Mouse (Mus musculus) T-helper 1 cell (primary cell): ENCODE results near the gene Dram1.

Experiments
- in situ Hi-C: fragments of 300-600 bp; cut with MboI, MseI; formaldehyde crosslinking; loops from one replicate; pipeline ENCODE4 v1.15.1; 2025; ENCODE audit warnings: high pct_unique_total_duplicates

Dram1 gene

DNA sequence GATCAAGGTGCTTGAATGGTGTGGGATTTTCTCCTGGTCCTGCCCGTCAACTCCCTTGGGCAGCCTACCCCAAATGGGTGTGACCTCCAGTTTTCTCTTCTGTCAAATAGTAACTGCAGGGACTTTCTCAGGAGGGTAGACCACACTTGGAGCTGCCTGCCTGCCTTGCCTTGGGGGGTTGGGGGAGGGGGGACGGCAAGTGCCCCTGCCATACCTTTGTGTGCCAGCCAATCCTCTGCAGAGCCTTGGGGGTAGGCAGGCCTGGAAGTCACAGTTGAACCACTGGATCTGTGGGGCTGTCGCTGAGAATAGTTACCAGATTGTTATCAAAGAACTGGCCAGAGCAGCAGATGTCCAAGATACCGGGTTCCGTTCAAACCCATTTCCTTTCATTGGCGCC is 7.4 kb upstream of the Dram1 start:
- in situ Hi-C loops, result no loop called here

DNA sequence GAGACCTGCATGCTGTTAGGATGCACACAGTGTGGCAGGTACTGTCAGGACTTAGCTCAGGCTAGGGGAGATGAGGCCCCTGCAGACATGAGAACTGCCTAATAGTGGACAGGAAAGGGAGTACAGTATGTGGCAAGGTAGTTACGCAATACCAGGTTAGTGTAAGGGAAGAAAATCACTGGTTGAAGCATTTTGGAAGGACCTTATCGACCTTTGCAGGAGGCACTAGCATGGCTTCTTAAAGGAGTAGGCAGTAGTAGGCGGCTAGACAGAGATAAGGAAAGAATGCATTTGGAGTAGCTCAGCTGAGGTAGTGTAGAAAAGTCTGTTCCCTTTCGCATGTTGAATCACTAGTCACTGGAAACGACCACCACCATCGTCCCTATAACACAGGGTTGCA is 6.9 kb upstream of the Dram1 start:
- in situ Hi-C loops, result no loop called here

DNA sequence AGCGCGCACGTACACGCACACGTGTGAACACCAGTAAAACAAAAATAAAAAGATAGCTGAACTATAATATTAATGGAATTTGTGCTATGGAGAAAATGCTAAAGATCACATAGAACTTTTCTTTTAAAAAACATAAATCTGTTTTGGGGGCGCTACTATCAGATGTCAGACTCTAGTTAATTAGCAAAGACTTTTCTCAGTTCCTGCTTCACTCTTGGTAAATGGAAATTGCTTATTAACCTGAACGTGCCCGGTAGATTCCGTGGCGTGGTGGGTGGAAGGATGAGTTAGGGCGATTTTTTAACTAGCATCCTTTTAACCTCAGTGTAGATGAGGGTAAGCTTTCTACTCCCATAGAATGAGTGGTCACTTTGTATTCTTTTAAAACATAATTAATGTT is 6.4 kb upstream of the Dram1 start:
- in situ Hi-C loops, result no loop called here

DNA sequence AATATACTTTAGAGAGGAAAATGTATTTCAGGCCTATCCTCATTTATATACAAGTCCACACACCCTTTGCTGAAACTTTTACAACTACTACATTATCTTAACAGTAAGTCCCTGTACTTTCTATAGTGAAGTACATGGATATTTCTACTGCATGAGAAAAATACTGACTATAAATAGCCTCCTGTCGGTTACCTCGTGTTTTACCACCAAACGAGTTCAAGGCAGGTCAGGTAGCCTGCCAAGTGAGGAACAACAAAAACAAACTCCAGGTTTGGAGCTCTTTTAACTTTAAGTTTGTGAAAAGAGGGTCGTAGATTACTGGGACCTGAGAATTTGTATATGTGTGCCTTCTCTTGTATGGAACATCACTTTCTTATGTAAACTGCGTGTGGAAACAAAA is 5.2 kb upstream of the Dram1 start:
- in situ Hi-C loops, result no loop called here

DNA sequence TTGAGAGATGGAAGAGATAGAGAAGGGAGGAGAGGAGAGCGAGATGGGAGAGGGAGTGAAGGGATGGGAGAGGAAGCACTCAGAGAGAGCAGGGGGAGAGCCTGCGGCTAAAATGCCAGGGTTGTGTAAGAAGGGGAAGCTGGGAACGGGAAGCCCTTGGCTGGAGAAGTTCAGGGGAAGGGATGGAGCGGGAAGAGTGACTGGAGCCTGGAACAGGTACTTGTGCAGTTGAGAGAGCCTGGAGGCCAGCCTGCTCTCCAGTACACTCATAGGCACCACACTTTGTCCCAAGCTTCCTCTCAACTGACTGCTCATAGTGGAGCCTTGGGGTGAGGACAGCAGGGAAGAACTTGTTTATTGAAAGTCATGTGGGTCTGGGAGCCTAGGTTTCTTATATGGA is 4.6 kb upstream of the Dram1 start:
- in situ Hi-C loops, result no loop called here

DNA sequence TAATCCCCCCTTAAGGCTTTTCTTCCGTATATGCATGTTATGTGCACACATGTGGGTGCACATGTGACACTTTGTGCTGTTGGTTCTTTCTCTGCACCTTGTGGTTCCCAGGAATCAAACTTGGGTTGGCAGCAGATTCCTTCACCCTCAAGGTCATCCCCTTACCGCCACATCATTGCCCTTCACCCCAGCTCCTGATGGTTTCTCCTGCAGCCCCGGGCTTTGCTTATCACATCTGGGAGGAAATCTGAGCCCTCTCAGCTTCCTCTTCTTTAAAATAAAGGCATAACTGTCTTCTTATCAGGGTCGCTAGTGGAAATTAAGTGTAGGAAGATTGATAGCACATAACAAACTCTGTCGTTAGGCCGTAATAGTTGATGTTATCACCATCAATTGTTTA is 3.1 kb upstream of the Dram1 start:
- in situ Hi-C loops, result no loop called here

DNA sequence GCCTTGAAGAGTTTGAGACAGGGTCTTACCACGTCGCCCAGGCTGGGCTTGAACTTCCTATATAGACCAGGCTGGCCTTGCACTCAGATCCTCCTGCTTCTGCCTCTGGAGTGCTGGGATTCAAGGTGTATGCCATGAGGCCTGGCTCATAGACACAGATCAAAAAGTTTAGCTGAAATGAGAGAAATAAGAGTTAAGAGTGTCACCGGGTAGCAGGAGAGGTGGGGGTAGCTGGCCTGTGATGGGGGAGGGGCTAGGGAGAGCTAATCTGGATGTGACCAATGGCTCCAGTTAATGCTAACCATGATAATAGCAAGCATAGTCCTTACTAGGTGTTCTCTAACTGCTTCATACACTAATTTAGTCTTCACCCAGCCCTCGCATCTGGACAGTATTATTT is 2.4 kb upstream of the Dram1 start:
- in situ Hi-C loops, result no loop called here

DNA sequence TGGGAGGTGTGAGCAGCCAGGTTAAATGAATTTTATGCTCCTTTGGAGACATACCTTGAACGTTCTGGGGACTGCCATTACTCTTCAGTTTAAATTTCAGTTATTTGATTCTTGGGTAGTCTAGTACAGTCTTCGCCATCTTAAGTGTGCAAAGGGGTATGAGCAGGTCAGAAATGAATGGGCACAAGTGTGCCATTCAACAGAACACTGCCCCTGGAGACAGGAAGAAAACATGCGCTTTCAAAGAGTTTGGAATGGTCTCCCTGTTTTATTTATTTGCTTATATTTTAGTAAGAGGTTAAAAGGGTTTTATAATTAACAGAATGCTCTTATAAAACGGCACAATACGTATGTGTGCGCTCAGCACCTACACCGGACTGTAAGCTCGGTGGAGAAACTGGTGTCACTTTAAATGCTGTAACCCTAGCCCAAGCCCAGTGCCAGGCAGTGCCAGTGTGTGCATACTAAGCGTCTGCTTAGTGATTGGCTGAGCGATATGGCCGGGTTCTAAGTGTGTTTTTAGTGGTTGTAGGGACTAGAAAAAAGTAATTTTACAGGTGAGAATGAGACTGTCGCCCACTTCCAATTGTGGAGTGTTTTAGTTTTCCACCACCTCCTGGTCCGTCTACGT is 1.7 kb upstream of the Dram1 start:
- in situ Hi-C loops, result no loop called here

DNA sequence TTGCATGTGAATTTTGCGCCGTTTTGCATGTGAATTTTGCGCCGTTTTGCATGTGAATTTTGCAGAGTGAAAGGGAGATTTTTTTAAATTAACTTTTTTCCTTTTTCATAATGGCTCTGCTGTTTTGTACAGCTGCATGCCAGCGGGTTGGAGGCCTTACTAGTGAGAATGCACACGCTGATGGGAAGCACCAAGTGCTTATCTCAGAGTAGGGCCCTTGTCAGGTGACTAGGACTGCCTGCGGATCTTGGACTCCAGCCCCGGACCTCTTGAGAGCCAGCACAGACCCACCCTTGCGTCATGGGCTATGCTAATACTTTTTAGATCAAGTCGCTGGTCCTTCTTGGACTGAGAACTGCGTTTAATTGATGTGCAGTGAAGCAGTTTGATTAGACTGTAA is 1.1 kb upstream of the Dram1 start:
- in situ Hi-C loops, result no loop called here

DNA sequence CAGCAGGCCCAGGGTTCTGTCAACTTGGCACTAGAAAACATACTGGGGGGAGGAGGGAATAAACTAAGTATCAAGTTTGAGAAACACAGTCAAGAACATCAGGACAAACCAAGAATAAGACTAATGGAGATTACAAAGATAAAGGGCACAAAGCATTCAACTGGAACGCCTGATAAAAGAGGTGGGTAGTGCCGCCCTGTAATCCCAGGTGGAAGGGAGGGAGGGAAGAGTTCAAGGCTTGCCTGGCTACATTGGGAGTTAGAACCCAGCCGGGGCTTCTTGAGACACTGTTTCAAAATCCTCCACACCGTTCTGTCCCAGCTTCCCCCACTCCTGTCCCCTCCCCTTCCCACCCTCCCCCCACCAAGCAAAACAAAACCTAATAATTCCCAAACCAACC is 1.2 kb downstream of the Dram1 start:
- in situ Hi-C loops, result loop anchor here (5.0 to 10.0 kb wide), 3 partner anchors 50 to 1317 kb away; no protein-coding TSS in a partner anchor

DNA sequence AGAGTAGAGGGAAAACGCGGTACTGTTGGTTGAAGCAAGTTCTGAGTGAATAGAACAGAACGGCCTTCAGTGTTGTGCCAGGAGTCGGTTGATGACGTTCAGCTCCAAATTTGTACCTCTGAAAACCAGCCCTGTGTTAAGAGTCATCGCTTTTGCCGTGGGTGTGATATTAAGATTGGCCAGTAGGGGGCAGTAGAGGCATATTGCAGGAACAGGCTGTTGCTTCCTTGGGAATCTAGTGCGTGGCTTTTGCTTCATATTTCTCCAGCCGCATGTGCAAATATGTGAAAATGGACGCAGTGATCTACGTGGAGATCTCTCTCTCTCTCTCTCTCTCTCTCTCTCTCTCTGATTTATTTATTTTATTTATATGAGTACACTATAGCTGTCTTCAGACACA is 2.1 kb downstream of the Dram1 start:
- in situ Hi-C loops, result loop anchor here (5.0 to 10.0 kb wide), 3 partner anchors 51 to 1318 kb away; no protein-coding TSS in a partner anchor

DNA sequence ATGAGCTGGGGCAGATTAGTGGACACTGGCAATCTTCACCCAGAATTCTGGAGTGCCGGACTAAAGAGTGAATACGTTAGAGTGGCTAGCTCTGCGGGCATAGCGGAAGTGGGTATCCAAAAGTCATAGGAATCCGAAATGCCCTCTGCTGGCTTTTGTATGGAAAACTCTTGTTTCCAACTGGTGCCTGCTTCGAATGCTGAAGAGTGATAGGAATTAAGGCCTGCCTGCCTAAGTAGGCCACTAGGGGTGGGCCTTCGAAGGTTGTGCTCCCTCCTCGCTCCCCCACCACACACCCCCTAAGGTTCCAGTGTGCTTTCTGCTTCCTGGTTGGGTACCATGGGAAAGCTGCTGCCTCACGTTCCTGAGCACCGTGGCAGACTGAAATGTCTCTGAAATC is 3.9 kb downstream of the Dram1 start:
- in situ Hi-C loops, result loop anchor here (5.0 to 10.0 kb wide), 3 partner anchors 52 to 1320 kb away; no protein-coding TSS in a partner anchor

DNA sequence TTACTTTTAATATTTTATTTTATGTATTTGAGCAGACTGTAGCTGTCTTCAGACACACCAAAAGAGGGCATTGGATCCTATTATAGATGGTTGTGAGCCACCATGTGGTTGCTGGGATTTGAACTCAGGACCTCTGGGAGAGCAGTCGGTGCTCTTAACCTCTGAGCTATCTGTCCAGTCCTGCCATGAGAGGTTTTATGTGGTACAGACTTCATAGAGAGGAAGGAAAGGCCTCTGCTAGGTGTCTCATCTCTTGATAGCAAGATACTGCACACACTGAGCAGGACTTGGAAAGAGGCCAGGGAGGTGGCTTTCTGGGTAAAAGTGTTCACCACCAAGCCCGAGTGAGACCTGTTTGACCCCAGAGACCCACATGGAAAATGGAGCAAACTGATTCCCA is 5.9 kb downstream of the Dram1 start:
- in situ Hi-C loops, result loop anchor here (10.0 kb wide), 1 partner anchor 1322 kb away; no protein-coding TSS in a partner anchor

DNA sequence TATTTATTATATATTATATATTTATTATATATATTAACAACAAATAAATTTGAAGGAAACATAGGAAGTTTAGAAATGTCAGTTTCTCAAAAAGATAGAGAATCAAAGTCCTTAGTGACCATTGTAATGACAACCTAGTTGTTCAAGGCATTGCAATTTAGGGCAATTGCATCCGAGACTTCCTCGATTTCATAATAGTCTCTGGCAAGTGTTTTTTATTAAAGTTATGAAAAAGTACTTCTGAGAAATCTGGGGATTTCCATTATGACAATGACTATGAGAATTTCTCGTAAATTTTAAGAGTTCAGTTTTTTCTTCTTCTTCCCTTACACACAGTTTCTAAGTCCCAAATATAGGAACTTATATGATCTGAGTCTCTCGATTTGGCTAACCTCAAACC is 6.4 kb downstream of the Dram1 start:
- in situ Hi-C loops, result loop anchor here (10.0 kb wide), 1 partner anchor 1322 kb away; no protein-coding TSS in a partner anchor

DNA sequence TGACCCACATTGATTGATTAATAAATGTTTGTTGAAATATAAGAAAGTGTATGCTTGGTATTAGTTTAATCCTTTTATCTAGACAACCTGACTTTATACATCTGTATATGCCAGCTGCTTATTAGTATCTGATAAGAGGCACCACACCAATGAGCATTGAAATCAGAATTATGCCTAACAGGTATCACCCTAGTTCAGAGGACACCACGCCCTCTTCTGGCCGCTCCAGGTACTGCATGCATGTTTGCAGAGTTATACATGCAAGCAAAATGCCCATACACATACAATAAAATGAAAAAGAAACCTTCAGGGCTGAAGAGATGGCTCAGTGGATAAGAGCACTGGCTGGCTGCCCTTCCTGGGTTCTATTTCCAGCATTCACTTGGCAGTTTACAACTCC is 7.1 kb downstream of the Dram1 start:
- in situ Hi-C loops, result loop anchor here (10.0 kb wide), 1 partner anchor 1323 kb away; no protein-coding TSS in a partner anchor

DNA sequence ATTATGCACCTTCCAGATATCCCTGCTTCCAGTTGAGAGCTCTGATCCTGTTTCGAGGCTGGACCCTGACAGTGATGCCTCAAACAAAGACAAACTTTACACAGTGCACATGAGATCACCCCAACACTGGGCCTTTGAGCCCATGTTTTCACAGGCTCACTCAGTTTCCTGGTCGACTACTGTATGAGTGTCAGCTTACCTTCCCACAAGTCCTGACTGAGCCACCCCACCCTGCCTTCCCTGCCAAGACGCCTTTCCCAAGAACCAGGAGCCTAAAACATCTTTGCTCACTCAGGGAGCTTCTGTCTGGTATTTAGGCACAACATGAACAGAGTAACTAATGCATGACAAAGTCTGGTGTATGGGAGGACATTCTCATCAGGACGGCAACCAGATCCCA is 9.6 kb downstream of the Dram1 start:
- in situ Hi-C loops, result no loop called here

DNA sequence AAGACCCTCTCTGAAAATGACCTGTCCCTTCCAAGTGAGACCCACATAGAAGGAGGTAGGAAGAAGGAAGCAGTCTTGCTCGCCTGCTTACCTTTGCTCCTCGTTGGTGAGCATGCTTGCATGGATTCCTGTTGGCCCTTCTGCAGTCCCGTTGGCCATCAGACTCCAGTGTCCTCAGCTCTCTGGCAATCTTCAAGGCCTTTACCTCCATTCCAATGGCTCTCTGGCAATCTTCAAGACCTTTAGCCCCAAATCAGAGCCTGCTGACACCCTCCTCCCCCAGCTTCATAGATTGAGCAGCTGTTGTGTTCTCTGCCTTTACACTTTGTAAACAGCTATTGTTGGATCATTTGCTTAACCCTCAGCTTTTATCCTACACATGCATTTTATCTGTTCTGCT is 14.7 kb downstream of the Dram1 start:
- in situ Hi-C loops, result no loop called here

DNA sequence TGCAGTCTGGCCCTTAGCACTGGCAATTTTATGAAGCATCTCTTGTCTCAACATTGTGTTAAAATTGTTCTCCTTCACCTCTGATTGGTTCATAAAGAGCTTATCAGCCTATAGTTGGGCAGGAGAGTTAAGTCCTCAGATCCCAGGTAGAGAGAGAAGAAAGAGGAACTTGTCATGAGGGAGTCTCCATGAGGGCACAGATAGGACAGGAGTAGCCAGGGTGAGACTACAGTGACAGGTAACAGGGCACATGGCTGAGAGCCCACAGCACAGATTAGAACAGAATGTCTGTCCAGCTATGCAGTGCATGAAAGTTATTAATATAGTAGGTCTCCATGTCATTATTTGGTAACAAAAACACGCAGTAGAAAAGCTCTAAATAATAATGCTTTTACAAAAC is 16.7 kb downstream of the Dram1 start:
- in situ Hi-C loops, result no loop called here

DNA sequence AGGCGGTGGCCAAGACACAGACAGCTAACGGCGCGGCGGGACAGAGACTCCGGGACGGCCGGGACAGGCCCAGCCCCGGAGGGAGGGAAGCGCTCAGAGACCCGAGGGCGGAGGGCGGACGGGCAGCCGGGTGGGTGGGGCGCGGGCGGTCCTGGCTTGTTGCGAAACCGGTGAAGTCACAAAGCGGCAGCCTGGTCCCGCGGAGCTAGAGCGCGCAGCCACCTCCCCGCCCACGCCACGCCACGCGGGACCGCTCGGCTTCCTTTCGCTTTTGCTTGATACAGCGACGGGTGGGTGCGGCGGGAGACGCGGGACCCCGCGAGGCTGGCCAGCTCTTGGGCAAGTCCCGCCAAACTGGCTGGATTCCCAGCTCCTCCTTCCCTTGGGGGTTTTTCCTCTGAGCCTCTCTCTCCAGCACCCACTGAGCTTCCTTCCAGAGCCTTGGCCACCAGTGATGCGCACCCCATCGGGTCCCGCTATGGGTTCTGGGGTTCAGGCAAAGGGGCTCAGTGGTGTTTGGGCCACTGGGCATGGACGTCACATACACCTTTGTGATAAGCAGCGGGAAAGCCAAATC is 21.8 kb downstream of the Dram1 start:
- in situ Hi-C loops, result loop anchor here (10.0 kb wide), 1 partner anchor 228 kb away; no protein-coding TSS in a partner anchor

DNA sequence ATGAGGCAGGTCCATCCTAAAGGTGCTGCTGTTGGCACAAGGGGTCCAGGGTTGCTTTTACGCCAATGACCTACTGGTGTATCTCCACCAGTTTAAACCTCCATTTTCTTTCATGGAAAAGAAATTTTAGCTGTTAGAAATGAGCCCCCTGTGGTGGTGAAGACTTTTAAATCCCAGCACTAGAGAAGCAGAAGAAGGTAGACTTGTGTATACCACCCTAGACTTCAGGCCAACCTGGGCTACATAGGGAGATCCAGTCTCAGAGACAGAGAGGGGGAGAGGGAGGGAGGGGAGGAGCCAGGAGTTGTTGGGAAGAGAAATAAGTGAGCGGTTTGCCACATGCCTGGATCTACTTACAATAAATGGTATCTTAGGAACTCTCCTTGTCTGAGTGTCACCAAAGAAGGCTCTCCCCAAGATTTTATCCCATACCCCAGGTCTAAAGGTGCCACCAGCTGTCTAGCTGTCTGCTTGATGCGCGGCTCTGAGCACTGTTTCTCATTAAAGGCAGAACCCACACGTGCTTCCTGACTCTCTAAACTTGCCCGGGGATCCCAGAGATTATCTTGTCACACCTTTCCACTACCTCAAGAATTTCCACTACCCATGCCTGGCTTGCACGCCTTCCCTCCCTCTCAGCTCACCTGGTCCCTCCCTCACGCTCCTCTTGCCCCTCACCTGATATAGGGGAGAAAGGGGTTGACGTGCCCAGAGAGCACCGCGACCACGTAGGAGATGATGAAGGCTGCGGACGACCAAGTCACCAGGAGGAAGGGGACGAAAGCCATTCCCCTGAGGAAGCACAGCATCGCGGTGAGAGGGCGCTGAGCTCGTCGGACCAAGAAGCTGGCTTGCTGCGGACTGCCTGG is 22.5 kb downstream of the Dram1 start:
- in situ Hi-C loops, result loop anchor here (10.0 kb wide), 1 partner anchor 228 kb away; no protein-coding TSS in a partner anchor

DNA sequence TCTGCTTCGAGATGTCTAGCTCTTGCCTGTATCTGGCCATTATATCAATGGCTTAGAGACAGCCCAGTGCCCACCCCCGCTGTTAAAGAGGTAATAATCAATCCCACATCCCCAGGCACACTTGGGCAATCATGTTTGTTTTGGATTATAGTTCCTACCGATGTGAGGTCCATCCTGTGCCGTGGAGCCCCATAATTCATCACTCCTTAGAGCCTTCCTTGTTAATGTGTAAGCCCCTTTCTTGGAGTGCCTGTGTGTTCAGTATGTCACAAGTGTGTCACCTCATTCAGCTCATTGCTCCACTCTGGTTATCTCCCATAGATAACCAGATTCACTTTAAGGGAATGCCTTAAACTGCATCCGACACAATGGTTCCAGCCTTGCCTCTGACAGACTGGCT is 24.3 kb downstream of the Dram1 start:
- in situ Hi-C loops, result loop anchor here (10.0 kb wide), 1 partner anchor 230 kb away; no protein-coding TSS in a partner anchor

DNA sequence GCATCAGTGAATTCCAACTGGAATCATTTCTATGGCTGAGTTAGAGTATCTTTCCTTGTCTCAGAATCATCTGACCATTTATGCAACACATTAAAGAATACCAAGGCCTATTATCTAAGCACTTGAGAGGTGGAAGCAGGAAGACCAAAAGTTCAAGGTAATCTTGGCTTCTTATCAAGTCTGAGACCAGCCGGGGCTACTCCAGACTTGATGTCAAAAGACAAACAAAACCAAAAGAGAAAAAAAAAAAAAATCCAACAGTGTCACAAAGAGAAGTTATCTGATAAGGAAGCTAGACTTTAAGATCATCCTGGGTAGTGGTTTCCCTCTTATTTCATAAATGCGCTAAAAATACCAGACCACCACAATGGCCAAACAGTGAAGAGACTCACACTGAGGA is 26.3 kb downstream of the Dram1 start:
- in situ Hi-C loops, result loop anchor here (10.0 kb wide), 1 partner anchor 232 kb away; no protein-coding TSS in a partner anchor
